Mouse (Mus musculus) monocyte, adult 5-6 weeks (primary cell): ENCODE data around the gene Olfr1369-ps1. TPM values are rescaled to one million over a fixed set of nuclear protein-coding genes. Genes with fewer than 3 reads are reported as not detected.
A peak's percentile ranks its signal among the peaks of the same experiment; 100 is the strongest.
"Not testable (repeated sequence)": the region's sequence is repeated elsewhere in the genome, so short reads cannot be mapped to it uniquely, and the experiment has no call there.

ENCODE experiments used
- ATAC-seq: fragments of 153-309, 156-312 bp; replicated peaks from 2 replicates; pipeline ENCODE4 v1.8.0; 2017; ENCODE audit warnings: mild to moderate bottlenecking; ENCODE audit not compliant: low TSS enrichment, insufficient number of reproducible peaks, severe bottlenecking, poor library complexity, low FRiP score
- total RNA-seq: library from RNA; stranded (forward); fragments of 200-1000, 200-491, 200-594 nt; gene quantifications from 3 replicates; pipeline ENCODE4 v1.2.3, GENCODE M21; 2017

Gene Olfr1369-ps1
- total RNA-seq: not detected in 3 replicates

DNA sequence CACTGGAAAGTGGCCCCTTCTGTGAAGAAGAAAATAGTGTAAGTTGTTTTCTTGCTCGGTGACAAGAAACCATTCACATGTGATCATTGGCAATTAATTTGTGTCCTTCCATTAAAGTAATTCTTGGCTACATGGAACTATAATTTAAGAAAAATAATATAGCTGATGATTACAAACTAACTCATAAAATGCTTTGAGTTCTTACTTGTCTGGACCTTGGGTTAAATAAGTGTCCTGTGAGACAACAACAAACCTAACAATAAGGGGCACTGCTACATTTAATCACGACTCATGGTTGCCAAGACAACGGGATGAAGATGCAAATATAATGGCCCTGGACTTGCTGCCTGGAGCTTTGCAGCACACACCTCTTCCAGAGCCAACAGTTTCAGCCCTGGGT is at the start of gene Olfr1369-ps1:
Olfr1369-ps1 (plus strand) TSS at position 301 of the 400 bp plus-strand sequence.
- not testable (repeated sequence) for ATAC-seq

GRCm38 (mm10) chr13:21066021-21066420 is 45.3 kb upstream of the Olfr1369-ps1 start:
- no peak for ATAC-seq

DNA sequence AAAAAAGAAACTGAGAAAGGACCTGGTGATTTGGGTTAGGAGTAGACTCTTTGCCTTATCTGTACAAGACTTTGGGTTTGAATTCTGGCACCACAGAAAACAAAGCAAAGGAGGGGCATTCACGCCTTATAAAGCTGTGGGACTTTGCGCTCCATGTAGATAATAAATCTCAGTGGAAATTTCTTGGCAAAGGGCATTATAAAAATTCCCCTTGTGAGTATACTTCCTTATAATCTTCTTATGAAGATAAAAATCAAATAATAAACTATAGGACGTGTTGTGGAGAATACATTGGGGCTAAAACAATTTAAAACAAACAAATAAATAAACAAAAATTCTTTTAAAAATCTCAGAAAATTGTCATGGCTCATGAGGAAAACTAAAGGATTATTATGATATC is 36.4 kb upstream of the Olfr1369-ps1 start, which contains the start of gene Olfr1370:
Olfr1370 (minus strand) TSS at position 101 of the 400 bp plus-strand sequence.
- no peak for ATAC-seq

DNA sequence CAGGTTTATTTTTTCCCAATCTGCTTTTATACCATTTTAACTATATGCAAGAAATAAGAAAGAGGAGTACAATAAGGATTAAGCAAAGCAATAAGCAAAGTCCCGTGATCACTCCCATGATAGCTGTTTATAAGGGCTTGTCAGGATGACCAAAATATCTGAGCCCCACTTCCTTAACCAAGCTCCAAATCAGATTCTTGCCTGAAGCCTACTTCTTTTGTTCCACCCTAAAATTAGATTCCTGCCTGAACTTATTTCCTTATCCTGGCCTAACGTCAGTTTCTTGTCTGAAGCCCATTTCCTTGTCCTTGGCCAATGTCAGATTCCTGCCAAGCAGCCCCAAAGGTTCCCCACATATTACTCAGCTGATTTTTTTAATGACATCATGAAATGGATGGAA is 28.6 kb upstream of the Olfr1369-ps1 start:
- no peak for ATAC-seq

DNA sequence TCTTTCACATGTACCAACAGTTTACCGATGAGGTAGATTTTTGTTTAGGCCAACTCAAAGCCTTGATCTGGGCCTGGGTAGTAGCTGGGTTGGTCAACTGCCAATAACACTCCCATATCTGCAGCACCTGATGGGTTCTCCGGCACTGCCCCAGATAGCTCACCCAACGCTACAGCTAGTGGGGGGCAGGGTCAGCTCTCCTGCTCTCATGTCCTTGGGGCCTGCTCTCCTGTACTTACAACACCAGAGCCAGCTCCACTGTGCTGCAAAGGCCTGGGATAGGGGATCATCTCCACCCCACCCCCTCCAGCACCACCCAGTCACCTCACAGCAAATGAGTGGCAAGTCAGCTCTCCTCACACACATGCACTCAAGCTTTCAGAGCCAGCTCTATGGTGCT is 1.5 kb upstream of the Olfr1369-ps1 start:
- no peak for ATAC-seq

- no peak for ATAC-seq
These were observed 842 bp upstream of the Olfr1369-ps1 start for GRCm38 (mm10) chr13:21110441-21110840.

- ATAC-seq: no peak
These were observed 2.8 kb downstream of the Olfr1369-ps1 start for GRCm38 (mm10) chr13:21114121-21114520.

DNA sequence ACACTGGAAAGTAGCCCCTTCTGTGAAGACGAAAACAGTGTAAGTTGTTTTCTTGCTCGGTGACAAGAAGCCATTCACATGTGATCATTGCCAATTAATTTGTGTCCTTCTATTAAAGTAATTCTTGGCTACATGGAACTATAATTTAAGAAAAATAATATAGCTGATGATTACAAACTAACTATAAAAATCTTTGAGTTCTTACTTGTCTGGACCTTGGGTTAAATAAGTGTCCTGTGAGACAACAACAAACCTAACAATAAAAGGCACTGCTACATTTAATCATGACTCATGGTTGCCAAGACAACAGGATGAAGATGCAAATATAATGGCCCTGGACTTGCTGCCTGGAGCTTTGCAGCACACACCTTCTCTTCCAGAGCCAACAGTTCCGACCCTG is 18.1 kb downstream of the Olfr1369-ps1 start, which contains the start of gene Olfr263:
Olfr263 (plus strand) TSS at position 301 of the 400 bp plus-strand sequence.
- not testable (repeated sequence) for ATAC-seq

- no peak for ATAC-seq
These were observed 31.1 kb downstream of the Olfr1369-ps1 start for GRCm38 (mm10) chr13:21142421-21142820.

DNA sequence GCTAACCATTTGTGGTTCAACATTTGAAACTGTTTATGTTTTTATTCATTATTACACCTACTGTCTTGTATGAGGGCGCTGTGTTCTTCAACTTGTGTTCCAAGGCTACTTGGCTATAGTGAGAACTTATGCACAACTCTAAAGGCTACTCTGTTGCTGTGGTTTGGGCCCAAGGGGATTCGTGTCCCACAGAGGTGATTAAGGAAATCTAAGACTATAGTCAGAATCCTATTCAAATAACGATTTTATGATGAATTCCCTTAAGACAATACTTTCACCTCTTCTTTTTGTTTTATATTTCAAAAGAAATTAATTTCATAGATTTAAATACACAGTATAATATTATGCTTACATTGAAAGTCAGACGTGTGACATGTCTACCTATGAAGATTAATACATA is 34.5 kb downstream of the Olfr1369-ps1 start, which contains the start of gene Olfr1368:
Olfr1368 (minus strand) TSS at position 101 of the 400 bp plus-strand sequence.
- no peak for ATAC-seq

- ATAC-seq: no peak
These were observed 44.6 kb downstream of the Olfr1369-ps1 start for GRCm38 (mm10) chr13:21155888-21156287.

DNA sequence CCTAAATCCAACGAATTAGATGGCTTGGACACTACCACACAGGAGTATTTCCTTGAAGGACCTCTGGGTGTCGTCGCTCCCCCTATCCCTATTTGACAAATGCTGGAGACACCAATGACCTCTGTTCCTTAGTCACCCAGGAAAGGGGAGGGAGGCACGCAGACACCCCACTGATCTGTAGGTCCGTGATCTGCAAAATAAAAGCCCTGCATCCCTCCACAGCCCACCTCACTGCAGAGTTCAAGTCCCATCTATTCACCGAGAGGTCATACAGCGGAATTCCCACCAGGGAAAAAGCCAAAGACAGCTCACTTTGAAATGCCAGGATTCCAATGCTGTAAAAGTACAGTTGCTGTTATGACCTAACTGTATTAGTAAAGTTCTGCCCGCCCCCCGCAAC is 46.8 kb downstream of the Olfr1369-ps1 start:
- ATAC-seq: no peak

DNA sequence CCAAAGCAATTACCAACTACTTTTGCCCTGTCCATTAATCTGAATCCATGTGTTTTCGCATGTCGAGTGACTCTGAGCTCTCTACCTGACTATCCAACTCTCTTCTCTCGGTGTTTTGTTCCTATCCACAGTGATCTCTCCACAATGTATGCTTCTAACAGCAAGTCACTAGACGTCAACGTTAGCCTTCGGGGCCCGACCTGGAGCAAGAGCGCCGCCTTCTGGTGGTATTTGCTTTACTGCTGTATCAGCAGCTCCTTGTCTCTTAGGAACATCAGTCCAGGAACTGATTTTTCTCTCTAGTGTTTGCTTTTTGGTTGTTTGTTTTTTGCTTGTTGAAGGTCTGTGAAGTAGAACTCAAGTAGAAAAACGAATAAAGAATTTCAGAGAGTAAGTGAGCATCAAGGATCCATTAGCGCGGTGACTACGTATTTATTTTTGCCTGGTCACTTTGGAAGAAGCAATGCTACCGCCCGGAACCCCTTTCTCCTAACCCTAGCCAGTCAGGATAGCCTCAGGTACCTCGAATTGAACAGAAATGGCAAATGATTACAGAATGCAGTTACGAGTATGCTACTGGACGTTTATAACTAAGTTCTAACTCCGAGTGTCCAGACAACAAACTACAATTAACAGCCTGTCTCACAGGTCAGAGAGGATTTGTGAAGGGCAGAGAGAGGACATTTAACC is 47.6 kb downstream of the Olfr1369-ps1 start:
- ATAC-seq: peak; percentile 62

GRCm38 (mm10) chr13:21159475-21159819 is 48.2 kb downstream of the Olfr1369-ps1 start:
- ATAC-seq: no peak

DNA sequence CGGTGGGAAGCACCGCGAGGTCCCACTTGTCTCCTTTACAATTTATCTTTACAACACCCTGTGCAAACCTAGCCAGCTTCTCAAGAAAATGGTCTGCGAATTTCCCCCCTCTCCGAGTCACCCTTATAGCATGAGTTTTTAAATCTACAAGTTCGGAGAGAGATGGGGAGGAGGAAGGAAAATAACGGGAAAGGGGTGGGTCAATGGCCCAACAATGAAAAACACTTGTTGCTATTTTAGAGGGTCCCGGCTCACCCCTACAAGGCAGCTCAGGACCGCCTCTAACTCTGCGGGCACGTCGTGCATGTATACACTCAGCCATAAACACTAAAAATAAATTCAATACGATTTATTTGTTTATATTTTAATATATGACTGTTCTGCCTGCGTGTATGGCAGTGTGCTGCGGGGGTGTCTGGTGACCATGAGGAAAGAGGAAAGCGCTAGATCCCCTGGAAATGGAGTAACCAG is 48.8 kb downstream of the Olfr1369-ps1 start:
- no peak for ATAC-seq

DNA sequence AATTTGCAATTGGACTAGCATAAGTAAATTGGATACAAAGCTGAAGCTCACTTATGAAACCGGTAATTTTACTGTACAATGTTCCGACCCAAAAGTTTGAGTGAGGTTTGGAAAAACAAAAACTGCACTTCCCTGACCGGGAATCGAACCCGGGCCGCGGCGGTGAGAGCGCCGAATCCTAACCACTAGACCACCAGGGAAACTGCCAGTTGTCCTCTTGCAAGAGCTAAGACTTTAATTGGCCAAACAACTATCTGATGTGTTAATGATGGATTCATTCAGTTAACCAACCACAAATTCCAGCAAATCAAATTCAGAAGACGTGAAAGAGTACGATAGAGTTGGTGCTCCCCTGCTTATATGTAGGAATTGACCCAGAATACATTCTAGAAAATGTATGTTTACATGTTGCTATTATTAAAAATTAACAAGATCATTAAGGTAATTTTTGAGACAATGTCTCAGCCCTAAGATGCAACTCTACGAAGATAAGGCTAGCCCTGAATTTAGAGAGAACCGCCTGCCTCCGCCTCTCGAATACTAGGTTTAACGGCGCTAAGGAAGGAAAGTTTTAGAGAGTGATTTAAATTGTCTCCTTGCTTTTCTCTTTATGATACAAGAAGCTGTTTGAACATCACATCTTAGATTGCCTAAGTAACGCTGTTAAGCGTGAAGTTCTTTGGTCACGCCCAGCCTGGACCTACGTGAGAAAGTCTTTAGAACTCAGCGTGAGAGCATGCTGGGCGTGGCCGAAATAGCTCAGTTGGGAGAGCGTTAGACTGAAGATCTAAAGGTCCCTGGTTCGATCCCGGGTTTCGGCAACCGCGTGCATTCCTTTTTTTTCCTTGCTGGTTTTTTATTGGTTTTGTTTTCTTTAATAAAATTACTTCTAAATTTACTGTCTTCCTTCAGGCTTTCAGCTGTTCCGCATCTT is 49.6 kb downstream of the Olfr1369-ps1 start:
- ATAC-seq: peak; percentile 67

DNA sequence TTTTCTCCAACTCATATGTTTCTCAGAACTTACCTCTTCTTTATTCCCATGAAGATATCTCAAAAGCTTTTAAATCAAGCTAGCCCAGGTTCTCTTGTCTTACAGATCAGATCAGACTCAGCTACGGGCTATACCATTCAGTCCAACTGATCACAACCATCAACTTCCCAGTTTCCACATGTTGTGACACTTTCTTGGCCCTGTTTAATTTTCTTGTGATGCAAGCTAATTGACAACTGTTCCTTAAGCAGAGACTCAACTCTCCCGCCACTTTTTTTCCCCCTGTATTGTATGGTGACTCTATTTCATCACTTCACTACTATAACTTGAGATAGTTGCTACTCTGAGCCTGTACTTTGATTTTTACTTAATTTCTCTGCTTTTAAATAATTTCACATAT is 50.3 kb downstream of the Olfr1369-ps1 start:
- no peak for ATAC-seq

GRCm38 (mm10) chr13:21162591-21162990 is 51.3 kb downstream of the Olfr1369-ps1 start:
- no peak for ATAC-seq
